Mouse (Mus musculus) left cerebral cortex, adult 2 months (tissue): ENCODE measurements around the gene Baz1b. TPM values are rescaled to one million over a fixed set of nuclear protein-coding genes. Genes with fewer than 3 reads are reported as not detected.

ENCODE experiments used
- DNase-seq, 2 experiments: peaks; one replicate each; pipeline ENCODE4 v3.0.0; 2021 to 2022; ENCODE audit warnings: low spot score in 2 of 2, mixed read lengths in 1 of 2; ENCODE audit errors: extremely low spot score in 1 of 2
- H3K27ac ChIP-seq: fragments of 200-600 bp; 2 replicates; pipeline ENCODE4 v1.8.1; 2022
- H3K4me3 ChIP-seq: fragments of 200-600 bp; 2 replicates; pipeline ENCODE4 v1.8.1; 2022
- CTCF ChIP-seq: fragments of 200-600 bp; IDR thresholded peaks from 2 replicates; pipeline ENCODE4 v1.8.1; 2022; ENCODE audit warnings: antibody characterized with exemption, mild to moderate bottlenecking, moderate library complexity
- intact Hi-C: fragments of 180-260 bp; cut with DNase I; formaldehyde crosslinking; loops from one replicate; pipeline ENCODE4 v1.15.1; 2025
- long read RNA-seq, 2 experiments: library from polyadenylated mRNA; stranded (forward); transcript quantifications; one replicate each; pipeline ENCODE4 v2.0.0; 2021; ENCODE audit warnings: borderline mapping rate in 2 of 2
- total RNA-seq, 2 experiments: library from RNA; stranded (reverse); gene quantifications; 2 replicates each; pipeline ENCODE4 v1.2.3; 2021

Gene Baz1b
- total RNA-seq = 10 to 100 TPM; 76.2 to 79.7 TPM
- long read RNA-seq, experiment 1, full-length matches to known transcripts = 35 of 56 reads
- long read RNA-seq, experiment 1, partial matches to known transcripts = 8 of 56 reads
- long read RNA-seq, experiment 1, other reads (novel, unspliced or antisense) = 13 of 56 reads
- long read RNA-seq, experiment 2, full-length matches to known transcripts = 23 of 41 reads
- long read RNA-seq, experiment 2, partial matches to known transcripts = 16 of 41 reads
- long read RNA-seq, experiment 2, other reads (novel, unspliced or antisense) = 2 of 41 reads

DNA sequence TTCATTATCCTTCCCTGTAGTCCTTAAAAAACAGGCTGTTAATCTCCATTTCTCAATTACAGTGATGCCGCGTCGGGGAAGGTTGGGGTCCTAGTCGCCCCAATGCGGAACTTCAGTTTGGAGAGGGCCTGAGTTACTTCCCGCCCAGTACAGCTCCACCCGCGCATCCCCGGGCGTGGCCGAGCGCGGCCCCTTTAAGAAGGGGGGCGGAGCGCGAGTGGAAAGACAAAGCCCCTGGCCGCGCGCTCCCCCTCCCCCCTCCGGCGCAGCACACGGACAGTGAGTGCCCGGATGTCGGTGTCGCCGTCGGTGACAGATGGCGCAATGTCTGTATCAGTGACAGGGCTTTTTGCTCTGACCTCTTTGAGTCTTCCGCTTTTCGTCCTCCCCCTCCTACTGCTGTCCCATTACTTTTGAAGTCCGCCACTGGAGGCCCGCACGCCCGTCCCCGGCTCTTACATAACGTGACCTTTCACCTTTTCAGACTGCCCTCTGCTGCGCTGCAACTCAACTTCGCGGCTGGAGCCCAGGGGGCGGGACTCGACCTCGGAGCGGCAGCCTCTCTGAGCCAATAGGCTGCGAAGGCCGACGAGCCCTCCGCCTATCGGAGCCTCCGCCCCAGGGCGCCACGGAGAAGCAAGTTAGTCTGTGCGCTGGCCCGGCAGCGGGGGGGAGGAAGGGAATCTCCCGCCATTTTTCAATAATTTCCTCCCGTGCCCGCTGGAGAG, at the start of gene Baz1b:
Gene Baz1b, plus strand, starts transcription at position 644 of the 728 bp plus-strand sequence.
- Histone ChIP-seq H3K4me3 (peak within 1 kb of the TSS; percentile 85), H3K27ac (peak within 1 kb of the TSS; percentile 95)
- peak; percentile 96 to 98 for DNase-seq
- intact Hi-C loops = loop anchor here (1.0 to 10.0 kb wide), 4 partner anchors 18 to 748 kb away; partner anchors contain the start of genes Bcl7b, Tbl2 and Ywhag
- TF ChIP-seq CTCF = no peak; the same call in none of the 2 replicates

DNA sequence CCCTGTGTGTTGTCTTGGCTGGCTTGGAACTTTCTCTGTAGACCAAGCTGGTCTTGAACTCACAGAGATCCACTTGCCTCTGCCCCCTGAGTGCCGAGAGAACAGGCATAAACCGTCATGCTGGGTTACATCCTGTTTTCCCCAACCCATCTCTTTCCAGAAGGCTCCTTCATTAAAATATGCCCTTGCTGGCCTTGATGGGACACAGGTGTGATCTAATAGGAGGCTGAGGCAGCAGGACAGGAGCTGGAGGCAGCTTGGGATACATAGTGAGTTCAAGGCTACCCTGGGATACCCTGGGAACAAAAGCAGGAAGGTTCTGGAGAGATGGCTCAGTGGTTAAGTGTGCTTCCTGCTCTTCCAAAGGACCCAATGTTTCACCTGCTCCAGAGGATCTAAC, 47.2 kb upstream of the Baz1b start:
- H3K4me3 ChIP-seq = no peak overlapping the region
- DNase-seq = no peak
- TF ChIP-seq CTCF = no peak
- no peak overlapping the region for H3K27ac ChIP-seq
- intact Hi-C loops = no loop called here

DNA sequence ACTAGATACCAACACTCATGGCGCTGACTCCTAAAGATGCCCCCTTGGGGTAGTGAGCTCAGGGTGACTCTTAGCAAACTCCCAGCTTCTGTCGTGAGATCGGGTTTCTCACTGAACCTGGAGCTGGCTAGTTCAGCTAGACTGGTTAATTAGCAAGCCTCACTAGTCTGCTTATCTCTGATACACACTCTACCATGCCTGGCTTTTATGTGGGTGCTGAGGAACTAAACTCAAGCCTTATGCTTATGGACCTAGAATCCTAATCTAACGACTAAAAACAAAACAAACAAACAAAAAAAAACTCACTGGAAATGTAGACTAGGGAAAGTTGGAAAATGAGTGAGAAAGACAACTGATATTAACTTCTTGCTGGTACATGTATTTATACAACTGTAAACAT, 42.6 kb upstream of the Baz1b start:
- Histone ChIP-seq H3K27ac (no peak overlapping the region), H3K4me3 (no peak overlapping the region)
- intact Hi-C loops = no loop called here
- no peak for DNase-seq
- TF ChIP-seq CTCF = no peak

DNA sequence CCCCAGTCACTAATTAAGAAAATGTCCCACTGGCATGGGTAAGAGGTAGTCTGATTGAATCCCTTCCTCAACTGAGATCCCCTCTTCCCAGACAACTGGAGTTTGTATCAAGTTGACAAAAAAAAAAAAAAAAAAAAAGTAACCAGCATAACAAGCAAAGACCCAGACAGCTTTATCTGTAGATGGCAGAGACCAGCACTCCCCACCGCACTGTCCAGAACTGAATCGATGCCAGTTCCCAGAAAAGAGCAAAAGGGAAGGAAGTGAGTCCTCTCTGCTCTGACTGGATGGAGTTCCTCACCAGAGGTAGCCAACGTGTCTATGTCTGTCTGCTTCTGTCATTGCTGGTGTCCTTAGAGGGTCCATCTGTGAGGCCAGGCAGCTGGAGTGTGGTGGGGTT, 41.5 kb upstream of the Baz1b start:
- intact Hi-C loops = loop anchor here (5.0 kb wide), 2 partner anchors 42 to 138 kb away; partner anchors contain the start of genes Abhd11 and Baz1b
- DNase-seq = no peak
- H3K27ac ChIP-seq = no peak overlapping the region
- TF ChIP-seq CTCF = no peak
- H3K4me3 ChIP-seq = no peak overlapping the region

DNA sequence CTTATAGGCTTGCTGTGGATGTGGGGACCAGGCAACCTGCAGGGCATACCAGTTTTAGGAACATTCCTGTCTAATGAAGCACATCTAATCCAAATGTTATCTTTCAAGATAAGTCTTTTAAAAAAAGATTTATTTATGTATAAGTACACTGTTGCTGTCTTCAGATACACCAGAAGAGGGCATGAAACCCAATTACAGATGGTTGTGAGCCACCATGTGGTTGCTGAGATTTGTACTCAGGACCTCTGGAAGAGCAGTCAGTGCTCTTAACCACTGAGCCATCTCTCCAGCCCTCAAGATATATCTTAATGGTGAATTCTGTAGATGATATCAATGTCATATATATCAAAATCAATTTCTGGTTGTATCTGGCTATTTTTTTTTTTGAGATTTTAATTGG, 41.1 kb upstream of the Baz1b start:
- no peak; the same call in none of the 2 replicates for TF ChIP-seq CTCF
- intact Hi-C loops = loop anchor here (5.0 kb wide), 2 partner anchors 41 to 139 kb away; partner anchors contain the start of genes Abhd11 and Baz1b
- Histone ChIP-seq H3K4me3 (no peak overlapping the region), H3K27ac (no peak overlapping the region)
- no peak for DNase-seq

DNA sequence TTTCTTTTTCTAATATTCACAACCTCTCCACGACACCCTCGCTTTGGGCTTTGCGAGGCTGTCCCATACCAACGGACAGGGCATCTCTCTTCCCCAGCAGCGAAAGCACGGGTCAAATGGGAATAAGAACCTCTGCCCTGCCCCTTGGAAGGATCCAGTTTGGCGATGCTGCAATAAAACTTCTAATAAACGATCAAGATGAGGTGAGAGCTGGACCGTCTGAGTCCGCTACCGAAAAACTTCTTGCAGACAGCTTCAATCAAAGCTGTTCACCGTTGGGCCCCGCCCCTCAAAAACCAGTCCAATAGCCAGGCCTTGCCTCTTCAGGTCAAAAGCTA, 38.4 kb upstream of the Baz1b start:
- DNase-seq = no peak
- intact Hi-C loops = loop anchor here (1.0 to 5.0 kb wide), 3 partner anchors 20 to 141 kb away; partner anchors contain the start of genes Abhd11, Baz1b and Bcl7b
- H3K27ac ChIP-seq = peak overlapping the region; percentile 88
- H3K4me3 ChIP-seq = peak overlapping the region; percentile 89
- TF ChIP-seq CTCF = no peak

DNA sequence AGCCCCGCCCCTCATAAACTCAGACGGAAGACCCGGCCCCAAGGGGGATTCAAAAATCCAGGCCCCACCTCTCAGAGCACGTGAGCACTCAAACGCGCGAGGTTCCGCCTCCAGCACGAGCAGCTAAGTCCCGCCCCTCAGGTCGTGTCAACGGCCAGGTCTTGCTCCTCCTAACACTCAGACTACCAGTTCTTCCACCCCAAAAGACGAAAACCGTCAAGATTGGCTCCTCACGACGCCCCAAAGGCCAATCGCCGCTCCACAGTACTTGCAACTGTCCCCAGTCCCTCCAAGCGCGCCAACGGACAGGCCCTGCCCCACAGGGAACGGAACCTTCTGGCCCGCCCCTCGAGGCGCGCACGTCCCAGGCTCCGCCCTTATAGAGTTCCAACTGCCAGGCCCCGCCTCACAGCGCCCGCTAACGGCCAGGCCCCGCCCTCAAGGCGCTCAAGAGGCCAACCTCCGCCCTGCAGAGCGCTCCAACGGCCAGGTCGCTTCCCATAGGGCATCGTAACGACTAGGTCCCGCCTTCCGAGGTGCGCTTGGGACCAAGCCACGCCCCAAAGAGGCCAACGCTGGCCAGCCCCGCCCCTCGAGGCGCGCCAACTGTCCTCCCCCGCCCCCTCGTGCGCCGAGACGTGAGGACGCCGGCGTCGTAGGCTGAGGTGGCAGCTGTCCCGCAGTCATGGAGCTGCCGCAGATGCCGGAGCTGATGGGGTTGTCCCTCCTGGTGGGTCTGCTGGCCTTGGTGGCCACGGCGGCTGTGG, 37.8 kb upstream of the Baz1b start, which contains the start of gene Tbl2:
Gene Tbl2, plus strand, starts transcription at position 605 of the 767 bp plus-strand sequence.
- intact Hi-C loops = loop anchor here (1.0 to 5.0 kb wide), 3 partner anchors 19 to 142 kb away; partner anchors contain the start of genes Abhd11, Baz1b and Bcl7b
- no peak; the same call in 1 of the 2 replicates for TF ChIP-seq CTCF
- peak within 1 kb of the TSS; percentile 88 for H3K27ac ChIP-seq
- H3K4me3 ChIP-seq = peak within 1 kb of the TSS; percentile 89
- DNase-seq = peak; percentile 97 to 98

DNA sequence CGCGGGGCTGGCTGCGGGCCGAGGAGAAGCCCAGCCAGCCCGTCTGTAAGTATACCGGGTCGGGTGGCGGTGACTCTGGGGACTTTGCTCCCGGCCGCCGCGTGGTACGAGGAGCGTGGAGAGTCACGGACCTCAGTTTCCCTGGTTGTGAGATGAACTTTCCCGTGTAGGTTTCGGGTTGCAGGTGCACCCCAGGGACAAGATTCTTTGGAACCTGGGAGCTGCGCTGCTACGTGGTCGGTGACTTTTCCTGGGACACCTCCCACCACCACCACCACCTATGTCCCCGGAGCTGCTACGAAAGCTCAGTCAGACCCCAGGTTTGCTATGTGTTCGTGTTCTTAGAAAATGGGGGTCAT, 37.3 kb upstream of the Baz1b start:
- intact Hi-C loops = loop anchor here (1.0 to 5.0 kb wide), 3 partner anchors 19 to 142 kb away; partner anchors contain the start of genes Abhd11, Baz1b and Bcl7b
- Histone ChIP-seq H3K27ac (peak overlapping the region; percentile 88), H3K4me3 (peak overlapping the region; percentile 89)
- DNase-seq = no peak
- TF ChIP-seq CTCF = no peak

DNA sequence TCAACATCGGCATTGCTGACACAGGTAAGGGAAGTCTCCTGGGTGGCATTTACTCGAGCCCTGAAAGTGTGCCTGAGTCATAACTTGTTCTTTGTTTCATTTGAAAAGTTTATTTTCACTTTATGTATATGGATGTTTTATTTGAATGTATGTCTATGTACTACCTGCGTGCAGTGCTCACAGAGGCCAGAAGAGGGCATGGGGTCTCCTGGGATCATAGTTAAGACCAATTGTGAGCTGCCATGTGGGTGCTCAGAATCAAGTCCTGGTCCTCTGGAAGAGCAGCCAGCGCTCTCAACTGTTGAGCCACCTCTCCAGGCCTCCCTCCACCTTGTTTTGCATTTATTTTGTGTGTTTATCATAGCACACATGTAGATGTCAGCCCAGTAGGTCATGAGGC, 30.6 kb upstream of the Baz1b start:
- Histone ChIP-seq H3K4me3 (no peak overlapping the region), H3K27ac (no peak overlapping the region)
- TF ChIP-seq CTCF = peak; percentile 19; the same call in 1 of the 2 replicates
- intact Hi-C loops = no loop called here
- DNase-seq = no peak

DNA sequence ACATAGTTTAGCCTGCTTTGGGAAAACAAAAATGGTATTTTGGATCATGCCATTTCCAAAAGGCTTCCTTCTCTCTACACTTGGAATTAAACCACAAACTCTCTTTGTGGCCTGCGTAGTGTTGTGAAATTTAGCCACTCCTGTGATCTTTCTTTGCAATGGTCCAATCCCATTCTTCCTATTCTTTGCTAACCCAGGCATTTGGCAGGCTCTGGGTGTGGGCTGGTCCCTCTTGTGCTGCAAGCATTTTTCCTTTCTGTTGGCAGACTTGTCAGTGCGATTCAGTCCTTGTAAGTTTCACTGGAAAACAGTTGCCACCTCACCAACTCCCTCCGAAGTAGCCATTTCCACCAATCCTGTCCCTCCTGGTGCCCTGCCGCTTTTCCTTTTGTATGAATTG, 25.8 kb upstream of the Baz1b start:
- intact Hi-C loops = no loop called here
- no peak for TF ChIP-seq CTCF
- peak in 1 of 2 experiments; percentile 40 for DNase-seq
- H3K27ac ChIP-seq = peak overlapping the region; percentile 67
- no peak overlapping the region for H3K4me3 ChIP-seq

DNA sequence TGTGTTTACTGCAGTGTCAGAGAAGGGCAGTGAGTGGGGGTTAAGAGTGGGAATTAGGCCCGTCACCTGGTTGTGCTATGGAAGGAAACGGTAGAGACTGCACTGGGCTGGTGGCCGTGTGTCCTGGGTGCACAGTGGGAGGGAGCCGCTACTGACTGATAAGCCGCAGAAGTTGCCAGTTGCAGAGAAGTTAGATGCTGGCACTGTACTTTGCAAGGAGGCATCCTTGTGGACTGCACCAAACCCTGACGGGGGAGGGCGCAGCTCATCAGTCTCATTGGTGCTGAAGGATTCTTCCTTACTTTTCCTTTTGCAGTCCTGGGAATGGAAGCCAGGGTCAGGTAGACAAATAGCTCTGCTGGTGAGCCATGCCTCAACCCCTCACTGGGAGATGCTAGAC, 25.4 kb upstream of the Baz1b start:
- TF ChIP-seq CTCF = no peak

More for the DNA sequence above, 25.4 kb upstream of the Baz1b start:
- DNase-seq = no peak
- H3K27ac ChIP-seq = peak overlapping the region; percentile 38; the same call in 1 of the 2 replicates
- intact Hi-C loops = no loop called here
- no peak overlapping the region for H3K4me3 ChIP-seq
